Comparison of ENCODE assay signal across 7 mouse cellular contexts in the genomic region with DNA sequence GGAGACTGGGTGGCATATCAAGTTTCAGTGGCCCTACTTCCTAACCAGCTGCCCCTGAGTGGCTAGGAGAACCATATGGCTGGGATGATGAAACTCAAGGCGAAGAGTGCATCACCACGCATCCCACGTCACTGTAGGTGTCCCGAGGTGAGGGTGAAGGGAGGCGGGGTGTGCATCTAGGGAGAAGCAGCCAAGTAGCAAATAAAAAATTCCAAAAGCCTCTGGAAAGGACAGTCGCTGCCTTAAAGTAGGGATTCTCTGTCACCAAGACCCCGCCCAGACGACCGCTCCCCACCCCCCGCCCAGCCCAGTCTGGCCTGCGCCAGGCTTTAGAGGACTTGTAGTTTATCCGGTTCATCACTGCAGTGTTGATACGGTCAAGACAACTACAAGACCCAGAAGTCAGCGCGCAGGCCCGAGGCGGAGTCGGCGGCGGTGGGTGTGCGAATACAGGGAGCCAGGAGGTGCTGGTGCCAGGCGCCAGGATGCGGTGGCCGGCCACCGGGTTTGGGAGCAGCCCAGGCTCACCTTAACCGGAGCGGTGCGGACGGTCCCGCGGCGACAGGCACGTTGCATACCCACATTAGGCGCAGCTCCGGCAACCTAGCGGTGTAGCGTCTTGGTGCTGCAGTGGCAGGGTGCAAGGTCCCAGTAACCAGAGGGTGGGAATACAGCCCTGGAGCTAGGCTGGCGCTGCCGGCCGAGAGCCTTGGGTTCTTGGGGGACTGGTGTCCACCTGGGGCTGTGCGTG. TPM values are rescaled to one million over a fixed set of nuclear protein-coding genes. Genes with fewer than 3 reads are reported as not detected.
A peak's percentile ranks its signal among the peaks of the same experiment; 100 is the strongest.
DNase-seq lines count a peak whose midpoint lies in the region; ATAC-seq and TF ChIP-seq lines count a peak whose summit lies in the region.

TSS of gene Gpt2 (plus strand) at position 452 of the 751 bp plus-strand sequence.

- H3K4me3 ChIP-seq in embryonic facial prominence, embryonic 11.5 days (ENCODE audit: low read depth, low read length): peak within 1 kb of the TSS; percentile 88
- peak within 1 kb of the TSS; percentile 92 for H3K4me3 ChIP-seq in heart, adult 2 months
- peak within 1 kb of the TSS; percentile 84 for H3K4me3 ChIP-seq in limb, embryonic 13.5 days
- peak within 1 kb of the TSS; percentile 60 for H3K4me3 ChIP-seq in midbrain, embryonic 16.5 days (ENCODE audit: low read depth, low read length)

- peak within 1 kb of the TSS; percentile 85 for H3K9ac ChIP-seq in embryonic facial prominence, embryonic 11.5 days (replicated peaks; ENCODE audit: low read length)
- peak within 1 kb of the TSS; percentile 84 for H3K9ac ChIP-seq in heart, adult 2 months (ENCODE audit: low read depth, low read length)
- peak within 1 kb of the TSS; percentile 91 for H3K9ac ChIP-seq in limb, embryonic 13.5 days
- peak within 1 kb of the TSS; percentile 86 for H3K9ac ChIP-seq in midbrain, embryonic 16.5 days (ENCODE audit: low read depth, low read length)

- no peaks in the 10 kb centered on the region for H3K9me3 ChIP-seq in embryonic facial prominence, embryonic 11.5 days (replicated peaks; ENCODE audit: control insufficient read depth, low read length)
- no peaks in the 10 kb centered on the region for H3K9me3 ChIP-seq in limb, embryonic 13.5 days
- no peaks in the 10 kb centered on the region for H3K9me3 ChIP-seq in midbrain, embryonic 16.5 days (replicated peaks; ENCODE audit: control insufficient read depth, low read length, poor library complexity, severe bottlenecking)

- peak; percentile 24; the same call in 1 of the 2 replicates for TF ChIP-seq CTCF in heart, adult 2 months (IDR thresholded peaks at IDR 0.05)

- peak; percentile 99 for ATAC-seq in embryonic facial prominence, embryonic 11.5 days (replicated peaks; ENCODE audit: insufficient number of reproducible peaks, low FRiP score, low TSS enrichment, low read depth)
- peak; percentile 99 for ATAC-seq in limb, embryonic 13.5 days (ENCODE audit: low FRiP score, low read depth)
- peak; percentile 99 for ATAC-seq in midbrain, embryonic 16.5 days

- H3K79me2 ChIP-seq in heart, adult 2 months (replicated peaks; ENCODE audit: control insufficient read depth, insufficient read depth, low read length): no peaks in the 10 kb centered on the region

- peak within 1 kb of the TSS; percentile 93 for H3K4me2 ChIP-seq in embryonic facial prominence, embryonic 11.5 days (ENCODE audit: low read depth, low read length)
- H3K4me2 ChIP-seq in limb, embryonic 13.5 days (replicated peaks): peak within 1 kb of the TSS; percentile 87
- peak within 1 kb of the TSS; percentile 69 for H3K4me2 ChIP-seq in midbrain, embryonic 16.5 days (ENCODE audit: low read length)

- WGBS in embryonic facial prominence, embryonic 11.5 days: under 1% methylated on average over 41 of the region's 41 CpGs
- WGBS in heart, adult 2 months: under 1% methylated on average over 41 of the region's 41 CpGs
- WGBS in limb, embryonic 13.5 days: 0% methylated on average over 41 of the region's 41 CpGs
- under 1% methylated on average over 41 of the region's 41 CpGs for WGBS in midbrain, embryonic 16.5 days

- no peak within 1 kb of the TSS; the same call in none of the 2 replicates for H3K27ac ChIP-seq in embryonic facial prominence, embryonic 11.5 days (replicated peaks; ENCODE audit: low read depth, low read length)
- H3K27ac ChIP-seq in heart, adult 2 months: peak within 1 kb of the TSS; percentile 71
- H3K27ac ChIP-seq in limb, embryonic 13.5 days: peak within 1 kb of the TSS; percentile 63; the same call in 1 of the 2 replicates
- H3K27ac ChIP-seq in midbrain, embryonic 16.5 days (ENCODE audit: low read length): peak within 1 kb of the TSS; percentile 83

- no peaks in the 10 kb centered on the region for H3K27me3 ChIP-seq in embryonic facial prominence, embryonic 11.5 days (ENCODE audit: control insufficient read depth, insufficient read depth, low read length)
- H3K27me3 ChIP-seq in heart, adult 2 months (ENCODE audit: control insufficient read depth, insufficient read depth, low read length): no peaks in the 10 kb centered on the region
- no peaks in the 10 kb centered on the region for H3K27me3 ChIP-seq in limb, embryonic 13.5 days
- H3K27me3 ChIP-seq in midbrain, embryonic 16.5 days (ENCODE audit: control insufficient read depth, insufficient read depth, low read depth, low read length): no peaks in the 10 kb centered on the region

- no peak for TF ChIP-seq EP300 in heart, adult 2 months (IDR thresholded peaks at IDR 0.05; ENCODE audit: insufficient read depth, low read depth, low read length)

- DNase-seq in adrenal gland, postnatal 25 days: peak; percentile 94
- peak; percentile 95 for DNase-seq in embryonic facial prominence, embryonic 11.5 days (ENCODE audit: low spot score)
- peak; percentile 93 to 94 for DNase-seq in heart, adult 2 months
- peak; percentile 95 for DNase-seq in kidney, adult 8-10 months
- DNase-seq in spleen, postnatal 10 days (ENCODE audit: low spot score in 2 of 2): peak; percentile 51 to 81

- peak; percentile 63 for TF ChIP-seq POLR2A in heart, adult 2 months (IDR thresholded peaks at IDR 0.05; ENCODE audit: insufficient read depth, low read depth, low read length)

- H3K4me1 ChIP-seq in embryonic facial prominence, embryonic 11.5 days (ENCODE audit: control insufficient read depth, insufficient read depth, low read length): no peaks in the 10 kb centered on the region
- peaks cover 2% of the 10 kb centered on the region; the same call in 1 of the 2 replicates for H3K4me1 ChIP-seq in heart, adult 2 months (ENCODE audit: control insufficient read depth, insufficient read depth, low read length)
- peaks cover 20% of the 10 kb centered on the region for H3K4me1 ChIP-seq in limb, embryonic 13.5 days
- H3K4me1 ChIP-seq in midbrain, embryonic 16.5 days (ENCODE audit: control insufficient read depth, insufficient read depth, low read length): peaks cover 13% of the 10 kb centered on the region

- intact Hi-C loops in heart, adult 2 months (cut with DNase I): loop anchor here (5.0 kb wide), 1 partner anchor 60 kb away; the partner anchor contains the start of gene 4921524J17Rik

- H3K36me3 ChIP-seq in embryonic facial prominence, embryonic 11.5 days (replicated peaks; ENCODE audit: control insufficient read depth, insufficient read depth, low read depth, low read length): no peaks in the 10 kb centered on the region; the same call in 1 of the 2 replicates
- no peaks in the 10 kb centered on the region for H3K36me3 ChIP-seq in heart, adult 2 months (ENCODE audit: control insufficient read depth, insufficient read depth, low read length)
- H3K36me3 ChIP-seq in limb, embryonic 13.5 days: peaks cover 15% of the 10 kb centered on the region
- H3K36me3 ChIP-seq in midbrain, embryonic 16.5 days (ENCODE audit: control insufficient read depth, insufficient read depth, low read length): no peaks in the 10 kb centered on the region

RNA-seq across cellular contexts. Expression of gene Gpt2, which starts in this region (rescaled TPM):
- 233 and 253 TPM in 2 replicates for total RNA-seq in adrenal gland, postnatal 25 days (2021)
- 58.2 and 62.2 TPM in 2 replicates for polyA plus RNA-seq in embryonic facial prominence, embryonic 11.5 days (2014; fragmentation: Nextera tagmentation; extraction: Ambion mirVana)
- 10 to 100 TPM; 32.4 to 35.2 TPM for total RNA-seq in heart, adult 2 months (2021)
- polyA plus RNA-seq in heart, adult 2 months (2012; rRNA removed): 19.7 and 30.0 TPM in 2 replicates
- polyA plus RNA-seq in limb, embryonic 13.5 days (2015; fragmentation: Nextera tagmentation; extraction: Ambion mirVana): 42.5 and 43.6 TPM in 2 replicates
- 37.7 and 42.2 TPM in 2 replicates for polyA plus RNA-seq in midbrain, embryonic 16.5 days (2015; fragmentation: Nextera tagmentation; extraction: Ambion mirVana)
